Mouse (Mus musculus) left cerebral cortex, adult 9 months (tissue): ENCODE measurements around the gene Gm14569.

Source experiments
- DNase-seq, 2 experiments: peaks; one replicate each; pipeline ENCODE4 v3.0.0; 2022; ENCODE audit warnings: low spot score in 2 of 2

Gene Gm14569

GRCm38 (mm10) chrX:36491730-36492129 is at the start of gene Gm14569:
Gene Gm14569, minus strand, starts transcription at chrX:36491830.
- DNase-seq: no peak

GRCm38 (mm10) chrX:36534514-36534913 is 42.9 kb upstream of the Gm14569 start:
- peak in 1 of 2 experiments; percentile 90 for DNase-seq

GRCm38 (mm10) chrX:36533744-36534143 is 42.1 kb upstream of the Gm14569 start:
- DNase-seq: no peak

GRCm38 (mm10) chrX:36530251-36530650 is 38.6 kb upstream of the Gm14569 start:
- no peak for DNase-seq

- DNase-seq: no peak
These were observed 32.1 kb upstream of the Gm14569 start for GRCm38 (mm10) chrX:36523729-36524128.

- DNase-seq: no peak
These were observed 22.1 kb upstream of the Gm14569 start for GRCm38 (mm10) chrX:36513726-36514125.

GRCm38 (mm10) chrX:36513231-36513630 is 21.6 kb upstream of the Gm14569 start:
- DNase-seq: no peak

- DNase-seq: no peak
These were observed 15.2 kb upstream of the Gm14569 start for GRCm38 (mm10) chrX:36506863-36507262.

GRCm38 (mm10) chrX:36489506-36489905 is 2.1 kb downstream of the Gm14569 start:
- DNase-seq: no peak

GRCm38 (mm10) chrX:36487996-36488395 is 3.6 kb downstream of the Gm14569 start:
- DNase-seq: no peak

GRCm38 (mm10) chrX:36474873-36475272 is 16.8 kb downstream of the Gm14569 start:
- DNase-seq: no peak

GRCm38 (mm10) chrX:36474103-36474751 is 17.4 kb downstream of the Gm14569 start:
- DNase-seq: peak in 1 of 2 experiments; percentile 3

GRCm38 (mm10) chrX:36456031-36456430 is 35.6 kb downstream of the Gm14569 start:
- peak in 1 of 2 experiments; percentile 12 for DNase-seq

- DNase-seq: no peak
These were observed 53.7 kb downstream of the Gm14569 start for GRCm38 (mm10) chrX:36437932-36438331.

- DNase-seq: peak in 1 of 2 experiments; percentile 10
These were observed 56.6 kb downstream of the Gm14569 start for GRCm38 (mm10) chrX:36434993-36435392.

- no peak for DNase-seq
These were observed 72.5 kb downstream of the Gm14569 start for GRCm38 (mm10) chrX:36419153-36419552.

- no peak for DNase-seq
These were observed 89.3 kb downstream of the Gm14569 start for GRCm38 (mm10) chrX:36402316-36402715.

GRCm38 (mm10) chrX:36400980-36401379 is 90.7 kb downstream of the Gm14569 start, which contains the start of gene Gm6268:
Gene Gm6268, plus strand, starts transcription at chrX:36401280.
- DNase-seq: no peak

- DNase-seq: no peak
These were observed 98.4 kb downstream of the Gm14569 start for GRCm38 (mm10) chrX:36393279-36393678.

- DNase-seq: peak in 1 of 2 experiments; percentile 31
These were observed 99.0 kb downstream of the Gm14569 start for GRCm38 (mm10) chrX:36392672-36393071.

GRCm38 (mm10) chrX:36390503-36390902 is 101.1 kb downstream of the Gm14569 start:
- DNase-seq: no peak

- DNase-seq: peak; percentile 32 to 71
These were observed 101.7 kb downstream of the Gm14569 start for GRCm38 (mm10) chrX:36389971-36390370.

GRCm38 (mm10) chrX:36385340-36385739 is 106.3 kb downstream of the Gm14569 start:
- DNase-seq: no peak
